Mouse (Mus musculus) kidney, embryonic 15.5 days (tissue): Measurements from ENCODE around the gene Pax7. TPM values are rescaled to one million over a fixed set of nuclear protein-coding genes. Genes with fewer than 3 reads are reported as not detected.

Experiments
- ATAC-seq: fragments of 200-750 bp; cut with Nextera tagmentation; replicated peaks from 2 replicates; pipeline ENCODE4 v1.8.0; 2017; ENCODE audit warnings: moderate TSS enrichment; ENCODE audit not compliant: low FRiP score
- H3K27ac ChIP-seq: fragments of 300-500 bp; sonication (generic); 2 replicates; pipeline ENCODE4 v1.5.1; 2015; ENCODE audit warnings: mild to moderate bottlenecking, inconsistent platforms
- H3K27me3 ChIP-seq: fragments of 300-500 bp; sonication (generic); 2 replicates; pipeline ENCODE4 v1.6.1; 2015; ENCODE audit warnings: inconsistent platforms
- H3K36me3 ChIP-seq: fragments of 300-500 bp; sonication (generic); 2 replicates; pipeline ENCODE4 v1.6.1; 2015; ENCODE audit warnings: inconsistent platforms
- H3K4me1 ChIP-seq: fragments of 300-500 bp; sonication (generic); 2 replicates; pipeline ENCODE4 v1.6.1; 2015; ENCODE audit warnings: inconsistent platforms
- H3K4me2 ChIP-seq: fragments of 300-500 bp; sonication (generic); 2 replicates; pipeline ENCODE4 v1.6.1; 2015; ENCODE audit warnings: moderate library complexity, mild to moderate bottlenecking, inconsistent platforms
- H3K4me3 ChIP-seq: fragments of 300-500 bp; sonication (generic); replicated peaks from 2 replicates; pipeline ENCODE4 v1.5.1; 2015; ENCODE audit warnings: mild to moderate bottlenecking, inconsistent platforms
- H3K9ac ChIP-seq: fragments of 300-500 bp; sonication (generic); 2 replicates; pipeline ENCODE4 v1.6.1; 2015; ENCODE audit warnings: mild to moderate bottlenecking, inconsistent platforms
- H3K9me3 ChIP-seq: fragments of 300-500 bp; sonication (generic); replicated peaks from 2 replicates; pipeline ENCODE4 v1.6.1; 2016; ENCODE audit warnings: inconsistent platforms
- WGBS: fragments of 180-500 bp; shearing (Covaris S2); methylation state at CpG from one replicate; pipeline ENCODE4 v1.1.7; 2015; ENCODE audit warnings: mixed read lengths; 5-methylcytosine and 5-hydroxymethylcytosine counted together
- polyA plus RNA-seq: library from polyadenylated mRNA; unstranded; fragments of >200 nt; fragmentation: Nextera tagmentation; extraction: Ambion mirVana; gene quantifications from 2 replicates; pipeline ENCODE4 v1.2.1, GENCODE M21; 2015

Gene Pax7
- polyA plus RNA-seq, 1 experiment from 2014 or later = 0.10 TPM

DNA sequence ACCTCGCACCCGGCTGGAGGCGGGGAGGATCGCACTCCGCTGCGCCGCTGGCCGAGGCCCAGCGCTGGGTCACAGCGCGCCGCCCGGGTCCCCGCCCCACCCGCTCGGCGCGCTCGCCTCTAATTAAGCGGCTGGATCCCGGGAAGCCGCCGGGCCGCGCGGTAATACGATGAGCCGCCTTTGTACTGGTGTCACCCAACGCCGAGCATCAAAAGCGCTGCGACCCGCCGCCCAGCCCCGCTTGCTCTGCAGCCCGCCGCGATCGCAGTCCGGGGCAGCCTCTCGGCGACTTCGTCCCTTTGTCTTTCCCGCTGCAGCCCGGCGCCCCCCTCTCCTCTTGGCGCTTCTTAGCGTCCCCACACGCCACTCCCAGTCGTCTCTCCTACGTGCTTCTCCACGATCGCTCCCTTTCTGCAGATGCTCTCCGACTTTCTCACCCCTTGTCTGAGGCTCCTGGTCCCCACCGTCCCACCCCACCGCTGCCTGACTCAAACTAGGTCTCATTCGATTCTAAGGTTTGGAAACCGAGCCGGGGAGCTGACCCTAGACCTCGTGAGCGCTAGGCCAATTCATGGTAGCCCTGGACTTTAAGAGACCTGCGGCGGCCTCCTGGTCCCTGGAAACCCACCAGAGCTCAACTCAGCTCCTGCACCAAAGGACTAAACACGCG, 11.7 kb downstream of the Pax7 start:
- Histone ChIP-seq H3K27ac (no peak overlapping the region), H3K4me1 (peaks cover 27% of the 10 kb centered on the region), H3K36me3 (no peaks in the 10 kb centered on the region), H3K9ac (no peak overlapping the region), H3K4me2 (peak overlapping the region; percentile 49), H3K27me3 (peaks cover 100% of the 10 kb centered on the region), H3K4me3 (peak overlapping the region; percentile 22), H3K9me3 (no peaks in the 10 kb centered on the region)
- peak; percentile 67; the same call in 1 of the 2 replicates for ATAC-seq
- under 1% methylated on average over 65 of the region's 65 CpGs for WGBS

DNA sequence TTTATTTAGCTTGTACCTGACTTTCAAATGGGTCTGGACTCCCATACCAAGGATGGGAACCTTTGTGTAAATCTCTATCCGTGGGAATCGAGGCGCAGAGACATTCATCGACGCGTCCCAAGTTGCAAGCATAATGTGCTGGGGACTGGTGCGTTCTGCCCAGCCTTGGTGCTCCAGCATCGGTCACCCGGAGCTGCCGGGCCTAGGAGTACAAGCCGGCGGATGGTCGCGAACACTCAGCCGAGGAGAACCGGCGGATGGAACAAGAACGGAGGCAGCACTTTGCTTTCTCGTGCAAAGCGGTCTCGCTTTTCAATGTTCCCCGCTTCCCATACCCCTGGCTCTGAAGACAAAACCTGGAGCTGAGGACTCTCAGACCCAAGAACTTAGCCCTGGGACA, 12.3 kb downstream of the Pax7 start:
- Histone ChIP-seq H3K9me3 (no peaks in the 10 kb centered on the region), H3K27ac (no peak overlapping the region), H3K4me2 (peak overlapping the region; percentile 49), H3K27me3 (peaks cover 100% of the 10 kb centered on the region), H3K4me3 (peak overlapping the region; percentile 22; the same call in 1 of the 2 replicates), H3K36me3 (no peaks in the 10 kb centered on the region), H3K9ac (no peak overlapping the region), H3K4me1 (peaks cover 27% of the 10 kb centered on the region)
- no peak for ATAC-seq
- WGBS = 2% methylated on average over 22 of the region's 22 CpGs

GRCm38 (mm10) chr4:139819411-139820030, 13.8 kb downstream of the Pax7 start:
- no peaks in the 10 kb centered on the region for H3K9me3 ChIP-seq
- H3K27ac ChIP-seq = no peak overlapping the region
- no peak overlapping the region for H3K9ac ChIP-seq
- no peaks in the 10 kb centered on the region for H3K36me3 ChIP-seq
- WGBS = 4% methylated on average over 9 of the region's 9 CpGs
- H3K4me3 ChIP-seq = no peak overlapping the region
- H3K4me2 ChIP-seq = no peak overlapping the region
- peaks cover 99% of the 10 kb centered on the region for H3K27me3 ChIP-seq
- peaks cover 23% of the 10 kb centered on the region for H3K4me1 ChIP-seq
- ATAC-seq = no peak

GRCm38 (mm10) chr4:139818163-139818562, 15.2 kb downstream of the Pax7 start:
- WGBS = 7% methylated on average over 7 of the region's 7 CpGs

GRCm38 (mm10) chr4:139813371-139813960, 19.9 kb downstream of the Pax7 start:
- 22% methylated on average over 9 of the region's 9 CpGs for WGBS
- Histone ChIP-seq H3K27me3 (peaks cover 95% of the 10 kb centered on the region), H3K27ac (no peak overlapping the region)

More at GRCm38 (mm10) chr4:139818163-139818562, 15.2 kb downstream of the Pax7 start:
- Histone ChIP-seq H3K9ac (no peak overlapping the region), H3K4me2 (no peak overlapping the region), H3K27ac (no peak overlapping the region), H3K9me3 (no peaks in the 10 kb centered on the region), H3K36me3 (no peaks in the 10 kb centered on the region), H3K4me3 (no peak overlapping the region), H3K27me3 (peaks cover 99% of the 10 kb centered on the region), H3K4me1 (peaks cover 16% of the 10 kb centered on the region)
- no peak for ATAC-seq

GRCm38 (mm10) chr4:139811901-139812300, 21.4 kb downstream of the Pax7 start:
- Histone ChIP-seq H3K9me3 (no peaks in the 10 kb centered on the region), H3K27ac (no peak overlapping the region), H3K4me1 (peaks cover 19% of the 10 kb centered on the region), H3K4me3 (no peak overlapping the region), H3K9ac (no peak overlapping the region), H3K27me3 (peaks cover 92% of the 10 kb centered on the region), H3K36me3 (no peaks in the 10 kb centered on the region), H3K4me2 (no peak overlapping the region)
- WGBS = 76% methylated on average over 4 of the region's 4 CpGs
- ATAC-seq = no peak

More at GRCm38 (mm10) chr4:139813371-139813960, 19.9 kb downstream of the Pax7 start:
- Histone ChIP-seq H3K9ac (no peak overlapping the region), H3K4me3 (no peak overlapping the region), H3K4me1 (peaks cover 14% of the 10 kb centered on the region), H3K36me3 (no peaks in the 10 kb centered on the region), H3K9me3 (no peaks in the 10 kb centered on the region), H3K4me2 (no peak overlapping the region)
- no peak for ATAC-seq

GRCm38 (mm10) chr4:139811475-139811874, 21.9 kb downstream of the Pax7 start:
- WGBS = 48% methylated on average over 5 of the region's 5 CpGs

GRCm38 (mm10) chr4:139810762-139811438, 22.4 kb downstream of the Pax7 start:
- H3K4me1 ChIP-seq = peaks cover 19% of the 10 kb centered on the region
- no peak overlapping the region for H3K27ac ChIP-seq
- 0 out of 2 replicates have a peak, but pooled peaks have one; percentile 56 for ATAC-seq
- no peaks in the 10 kb centered on the region for H3K36me3 ChIP-seq
- H3K27me3 ChIP-seq = peaks cover 92% of the 10 kb centered on the region
- H3K9ac ChIP-seq = no peak overlapping the region
- H3K4me2 ChIP-seq = peak overlapping the region; percentile 41
- WGBS = 4% methylated on average over 22 of the region's 22 CpGs
- H3K4me3 ChIP-seq = no peak overlapping the region
- H3K9me3 ChIP-seq = no peaks in the 10 kb centered on the region

More at GRCm38 (mm10) chr4:139811475-139811874, 21.9 kb downstream of the Pax7 start:
- ATAC-seq = no peak
- no peaks in the 10 kb centered on the region for H3K36me3 ChIP-seq
- H3K4me3 ChIP-seq = no peak overlapping the region
- H3K4me1 ChIP-seq = peaks cover 19% of the 10 kb centered on the region
- H3K4me2 ChIP-seq = no peak overlapping the region
- H3K27ac ChIP-seq = no peak overlapping the region
- H3K27me3 ChIP-seq = peaks cover 92% of the 10 kb centered on the region
- no peaks in the 10 kb centered on the region for H3K9me3 ChIP-seq
- H3K9ac ChIP-seq = no peak overlapping the region

DNA sequence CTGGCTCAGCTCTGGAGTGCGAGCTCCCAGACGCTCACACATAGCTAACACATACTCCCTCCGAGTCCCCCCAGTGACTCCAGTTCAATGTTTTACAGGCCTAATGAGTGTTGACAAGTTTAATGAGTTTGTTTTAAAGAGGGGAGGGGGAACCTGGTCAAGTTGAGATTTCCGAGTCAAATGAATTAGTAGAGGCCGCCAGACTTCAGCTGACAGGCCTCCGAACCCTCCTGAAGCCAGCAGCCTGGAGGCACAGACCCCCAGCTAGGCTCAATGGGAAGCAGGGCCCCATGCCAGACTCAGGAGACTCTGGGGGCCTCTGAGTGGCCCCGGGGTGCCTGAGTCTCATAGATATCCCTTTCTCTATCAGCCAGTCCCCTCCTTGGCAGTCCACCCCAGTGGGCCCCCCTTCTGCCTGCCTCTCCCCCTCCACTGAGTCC, 23.9 kb downstream of the Pax7 start:
- Histone ChIP-seq H3K4me3 (no peak overlapping the region), H3K36me3 (no peaks in the 10 kb centered on the region), H3K4me1 (peaks cover 22% of the 10 kb centered on the region), H3K27me3 (peaks cover 93% of the 10 kb centered on the region), H3K9ac (no peak overlapping the region), H3K4me2 (no peak overlapping the region), H3K27ac (no peak overlapping the region), H3K9me3 (no peaks in the 10 kb centered on the region)
- 0 out of 2 replicates have a peak, but pooled peaks have one; percentile 36 for ATAC-seq
- 19% methylated on average over 7 of the region's 7 CpGs for WGBS

GRCm38 (mm10) chr4:139807820-139808219, 25.5 kb downstream of the Pax7 start:
- H3K9ac ChIP-seq = no peak overlapping the region
- no peak overlapping the region for H3K27ac ChIP-seq
- no peak overlapping the region for H3K4me2 ChIP-seq
- peaks cover 92% of the 10 kb centered on the region for H3K27me3 ChIP-seq
- no peak for ATAC-seq
- peaks cover 20% of the 10 kb centered on the region for H3K4me1 ChIP-seq
- H3K9me3 ChIP-seq = no peaks in the 10 kb centered on the region
- H3K36me3 ChIP-seq = no peaks in the 10 kb centered on the region
- H3K4me3 ChIP-seq = no peak overlapping the region
- 32% methylated on average over 10 of the region's 10 CpGs for WGBS

DNA sequence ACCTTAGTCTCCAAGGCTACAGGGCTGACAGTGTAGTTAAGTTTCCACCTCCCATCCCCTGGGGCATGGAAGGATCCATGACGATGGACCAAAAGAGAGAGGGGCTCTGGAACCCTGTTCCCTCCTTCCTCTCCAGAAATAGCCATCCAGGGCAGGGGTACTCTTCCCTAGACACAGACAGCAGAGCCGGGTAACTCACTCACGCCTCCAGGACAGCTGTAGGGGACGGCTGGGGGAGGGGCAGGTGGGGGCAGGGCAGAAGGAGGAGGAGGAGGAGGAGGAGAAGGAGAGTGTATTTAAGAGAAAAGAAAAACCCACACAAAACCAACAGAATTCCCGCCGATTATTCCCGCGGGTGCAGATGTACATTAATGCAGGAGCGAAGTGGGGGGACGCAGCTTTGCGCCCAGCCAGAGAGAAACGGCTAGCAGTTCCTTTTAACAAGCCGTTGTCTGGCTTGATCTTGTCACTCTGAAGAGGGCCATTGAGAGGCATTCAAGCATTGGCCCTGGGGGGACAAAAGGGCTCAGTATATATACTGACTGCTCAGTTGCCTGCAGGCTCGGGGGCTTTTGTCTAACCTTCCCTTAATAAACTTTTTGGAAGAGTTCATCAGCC, 26.0 kb downstream of the Pax7 start:
- 9% methylated on average over 12 of the region's 14 CpGs for WGBS
- no peak overlapping the region for H3K9ac ChIP-seq
- H3K4me3 ChIP-seq = no peak overlapping the region
- H3K9me3 ChIP-seq = no peaks in the 10 kb centered on the region
- H3K4me1 ChIP-seq = peaks cover 20% of the 10 kb centered on the region
- H3K27me3 ChIP-seq = peaks cover 92% of the 10 kb centered on the region
- H3K36me3 ChIP-seq = no peaks in the 10 kb centered on the region
- no peak overlapping the region for H3K27ac ChIP-seq
- H3K4me2 ChIP-seq = no peak overlapping the region
- ATAC-seq = no peak
